Mouse (Mus musculus) ES-Bruce4 (cell line): Measurements from ENCODE around the gene Mstn. TPM values are rescaled to one million over a fixed set of nuclear protein-coding genes. Genes with fewer than 3 reads are reported as not detected.

Source experiments
- H3K27ac ChIP-seq: 2 replicates; pipeline ENCODE4 v1.5.1; 2012; ENCODE audit warnings: low read length, inconsistent platforms; ENCODE audit not compliant: insufficient read depth
- H3K27me3 ChIP-seq: 2 replicates; pipeline ENCODE4 v1.6.1; 2012; ENCODE audit warnings: mild to moderate bottlenecking, low read length, inconsistent platforms; ENCODE audit not compliant: control insufficient read depth, poor library complexity, insufficient read depth, severe bottlenecking
- H3K36me3 ChIP-seq: 2 replicates; pipeline ENCODE4 v1.6.1; 2012; ENCODE audit warnings: inconsistent platforms, mild to moderate bottlenecking, low read length, moderate library complexity; ENCODE audit not compliant: control insufficient read depth, poor library complexity, insufficient read depth, severe bottlenecking
- H3K4me1 ChIP-seq: one replicate; pipeline ENCODE4 v1.8.1; 2011; ENCODE audit warnings: low read length; ENCODE audit not compliant: control insufficient read depth, insufficient read depth
- H3K4me3 ChIP-seq: 2 replicates; pipeline ENCODE4 v1.5.1; 2011; ENCODE audit warnings: low read depth, mild to moderate bottlenecking, low read length
- H3K9ac ChIP-seq: 2 replicates; pipeline ENCODE4 v1.6.1; 2012; ENCODE audit warnings: low read depth, mild to moderate bottlenecking, inconsistent platforms; ENCODE audit not compliant: poor library complexity, severe bottlenecking
- H3K9me3 ChIP-seq: replicated peaks from 2 replicates; pipeline ENCODE4 v1.6.1; 2012; ENCODE audit warnings: mild to moderate bottlenecking, low read length, inconsistent platforms; ENCODE audit not compliant: control insufficient read depth, poor library complexity, insufficient read depth, severe bottlenecking
- CTCF ChIP-seq: IDR thresholded peaks from one replicate; pipeline ENCODE4 v1.8.1; 2011; ENCODE audit warnings: low read depth, low read length
- EP300 ChIP-seq: IDR thresholded peaks from 2 replicates; pipeline ENCODE4 v1.6.1; 2011; ENCODE audit warnings: low read depth, low read length; ENCODE audit not compliant: insufficient read depth
- POLR2A ChIP-seq: IDR thresholded peaks from one replicate; pipeline ENCODE4 v1.8.1; 2011; ENCODE audit warnings: low read length; ENCODE audit not compliant: insufficient read depth
- polyA plus RNA-seq: library from polyadenylated mRNA; stranded (reverse); fragments of >200 nt; gene quantifications from 2 replicates; pipeline ENCODE4 v1.2.4, GENCODE M21; 2011; ENCODE audit warnings: low read depth; ENCODE audit not compliant: missing spikeins, insufficient read depth, insufficient read length

Gene Mstn
- polyA plus RNA-seq, 1 experiment = not detected

DNA sequence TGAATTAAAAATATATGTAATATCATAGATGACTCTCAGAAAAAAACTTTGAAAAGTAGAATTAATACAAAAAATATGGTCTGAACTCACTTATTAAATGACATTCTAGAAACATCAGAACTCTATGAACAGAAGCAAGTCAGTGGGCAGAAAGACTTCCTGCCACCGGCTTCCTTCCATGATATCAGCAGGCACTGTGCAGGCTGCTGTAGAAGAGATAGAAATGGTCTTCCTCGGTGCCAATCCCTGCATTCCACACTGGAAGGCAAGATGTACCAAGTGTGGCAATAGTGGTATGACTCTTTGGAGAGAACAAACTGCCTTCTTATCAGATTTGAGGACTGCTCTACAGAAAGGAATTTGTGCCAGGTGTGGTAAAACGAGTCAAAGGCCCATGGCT is 19.2 kb downstream of the Mstn start:
- Histone ChIP-seq H3K4me1 (no peaks in the 10 kb centered on the region), H3K4me3 (no peak overlapping the region), H3K36me3 (no peaks in the 10 kb centered on the region), H3K27me3 (no peaks in the 10 kb centered on the region), H3K9me3 (no peaks in the 10 kb centered on the region), H3K27ac (no peak overlapping the region), H3K9ac (no peak overlapping the region)
- TF ChIP-seq CTCF (no peak), POLR2A (no peak), EP300 (no peak)

DNA sequence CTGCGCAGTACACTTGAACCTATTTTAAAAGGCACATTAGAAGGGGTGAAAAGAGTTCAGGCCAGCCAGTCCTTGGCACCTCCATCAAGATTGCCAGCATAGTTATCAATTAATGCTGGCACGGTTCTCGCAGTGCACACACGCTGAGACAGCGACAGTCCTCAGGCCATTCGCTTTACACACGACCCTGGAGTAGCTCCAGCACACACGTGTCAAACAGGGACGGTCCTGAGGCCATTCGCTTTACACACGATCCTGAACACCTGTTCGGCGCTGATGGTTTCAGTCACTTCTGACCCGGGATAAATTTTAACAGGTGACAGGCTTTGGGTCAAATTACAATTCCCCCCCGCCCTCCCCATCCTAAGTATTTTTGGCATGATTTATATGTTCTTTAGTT is 23.8 kb downstream of the Mstn start:
- H3K36me3 ChIP-seq = no peaks in the 10 kb centered on the region
- H3K9me3 ChIP-seq = no peaks in the 10 kb centered on the region
- no peaks in the 10 kb centered on the region for H3K27me3 ChIP-seq
- no peak overlapping the region for H3K27ac ChIP-seq
- H3K9ac ChIP-seq = no peak overlapping the region
- TF ChIP-seq CTCF = no peak
- no peak for TF ChIP-seq POLR2A
- no peaks in the 10 kb centered on the region for H3K4me1 ChIP-seq
- no peak overlapping the region for H3K4me3 ChIP-seq

DNA sequence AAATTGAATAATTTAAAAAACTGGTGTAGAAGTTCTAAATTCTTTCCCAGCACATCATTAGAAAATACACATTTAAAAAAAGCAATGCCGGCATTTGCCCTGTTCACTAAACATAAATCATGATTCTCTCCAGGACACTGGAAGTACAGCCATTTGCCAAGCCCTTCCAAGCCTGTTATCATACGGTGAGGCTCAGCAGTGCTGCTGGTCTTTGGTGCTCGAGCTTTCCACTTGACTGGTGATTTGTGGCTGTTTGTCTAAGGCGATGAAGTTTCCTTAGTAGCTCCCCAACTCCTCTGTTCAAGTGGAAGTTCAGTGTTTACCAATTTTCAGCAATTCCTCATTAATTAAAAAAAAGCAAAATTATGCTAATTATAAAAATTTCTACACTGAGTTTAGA is 24.6 kb downstream of the Mstn start:
- Histone ChIP-seq H3K4me3 (no peak overlapping the region), H3K27me3 (no peaks in the 10 kb centered on the region), H3K4me1 (no peaks in the 10 kb centered on the region), H3K27ac (no peak overlapping the region), H3K9me3 (no peaks in the 10 kb centered on the region), H3K36me3 (no peaks in the 10 kb centered on the region), H3K9ac (no peak overlapping the region)
- TF ChIP-seq EP300 (no peak), POLR2A (no peak), CTCF (no peak)

DNA sequence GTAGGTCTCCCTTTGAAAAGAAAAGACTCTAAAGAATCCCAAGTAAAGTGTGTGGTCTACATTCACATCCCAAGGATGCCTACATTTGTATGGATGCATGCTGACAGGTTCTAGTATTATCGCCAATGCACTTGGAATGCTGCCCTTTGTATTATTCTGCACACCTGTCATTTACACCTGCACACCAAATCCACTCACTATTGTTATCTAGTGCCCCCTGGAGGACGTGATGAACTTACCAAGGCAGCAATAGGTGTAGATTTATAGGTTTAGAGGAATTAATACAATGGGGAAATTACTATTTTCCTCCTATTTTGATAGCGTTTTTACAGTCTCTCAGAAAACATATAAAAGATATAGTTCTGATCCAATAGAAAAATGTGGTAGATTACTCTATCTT is 31.7 kb downstream of the Mstn start:
- no peaks in the 10 kb centered on the region for H3K9me3 ChIP-seq
- H3K36me3 ChIP-seq = no peaks in the 10 kb centered on the region
- H3K4me1 ChIP-seq = no peaks in the 10 kb centered on the region
- H3K27me3 ChIP-seq = no peaks in the 10 kb centered on the region
- H3K4me3 ChIP-seq = no peak overlapping the region
- no peak overlapping the region for H3K27ac ChIP-seq
- TF ChIP-seq EP300 (no peak), POLR2A (no peak), CTCF (no peak)
- no peak overlapping the region for H3K9ac ChIP-seq

DNA sequence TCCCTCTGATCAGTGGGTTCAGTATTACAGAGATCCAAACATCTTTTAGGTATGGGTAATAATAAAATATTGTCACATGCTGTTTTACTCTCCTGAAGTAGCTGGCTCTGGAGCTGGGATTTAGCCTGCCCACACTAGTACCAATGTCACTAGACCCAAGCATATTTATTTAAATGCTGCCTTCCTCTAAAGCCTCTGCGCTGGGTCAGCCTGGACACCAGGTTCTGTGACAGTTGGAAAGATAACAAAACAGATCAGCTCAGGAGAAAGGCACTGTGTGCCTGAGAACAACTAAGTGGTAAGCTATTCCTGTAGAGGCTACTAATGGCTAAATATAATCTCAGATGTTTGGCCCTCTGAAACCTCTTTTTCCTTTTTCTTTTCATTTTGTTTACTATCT is 49.1 kb downstream of the Mstn start:
- Histone ChIP-seq H3K4me3 (no peak overlapping the region), H3K9me3 (no peaks in the 10 kb centered on the region; the same call in 1 of the 2 replicates), H3K4me1 (no peaks in the 10 kb centered on the region), H3K36me3 (no peaks in the 10 kb centered on the region), H3K27me3 (no peaks in the 10 kb centered on the region), H3K27ac (no peak overlapping the region), H3K9ac (no peak overlapping the region)
- TF ChIP-seq POLR2A = no peak
- TF ChIP-seq CTCF = no peak
- no peak for TF ChIP-seq EP300

Other genes with a start within 250 kb of the Mstn start
- 5.7 and 7.7 TPM in 2 replicates for gene Inpp1, start 244.0 kb upstream of the Mstn start, polyA plus RNA-seq
- gene Hibch, start 216.7 kb upstream of the Mstn start, polyA plus RNA-seq = 22.6 and 26.3 TPM in 2 replicates
- gene 1700019D03Rik, start 41.5 kb upstream of the Mstn start, polyA plus RNA-seq = 27.3 and 29.9 TPM in 2 replicates
- 4.0 and 4.8 TPM in 2 replicates for gene 1700019A02Rik, start 126.0 kb downstream of the Mstn start, polyA plus RNA-seq
- 26.7 and 27.9 TPM in 2 replicates for gene Pms1, start 235.4 kb downstream of the Mstn start, polyA plus RNA-seq
- gene Ormdl1, start 235.5 kb downstream of the Mstn start, polyA plus RNA-seq = 21.6 and 27.7 TPM in 2 replicates
- gene Gm28778, start 235.5 kb downstream of the Mstn start, polyA plus RNA-seq = not detected in 2 replicates